Mouse (Mus musculus): ENCODE results near the gene Orc3. TPM values are rescaled to one million over a fixed set of nuclear protein-coding genes. Genes with fewer than 3 reads are reported as not detected.
A peak's percentile ranks its signal among the peaks of the same experiment; 100 is the strongest.

Orc3 gene
- polyA plus RNA-seq, 1 experiment from 2014 or later: 102 TPM

- 92% methylated on average over 4 of the region's 4 CpGs for WGBS
- Histone ChIP-seq H3K4me1 (ENCODE audit: control insufficient read depth, insufficient read depth, low read length) (no peaks in the 10 kb centered on the region), H3K36me3 (ENCODE audit: control insufficient read depth, insufficient read depth, low read length) (peaks cover 20% of the 10 kb centered on the region; the same call in 1 of the 2 replicates), H3K4me2 (ENCODE audit: low read depth, low read length) (no peak overlapping the region), H3K9ac (replicated peaks; ENCODE audit: low read depth, low read length) (no peak overlapping the region), H3K27me3 (ENCODE audit: control insufficient read depth, insufficient read depth, low read length) (no peaks in the 10 kb centered on the region), H3K9me3 (ENCODE audit: control insufficient read depth, low read length) (no peaks in the 10 kb centered on the region), H3K4me3 (ENCODE audit: low read depth, low read length) (no peak overlapping the region), H3K27ac (ENCODE audit: low read depth, low read length) (no peak overlapping the region)
- ATAC-seq (ENCODE audit: low read depth): no peak
Observed at GRCm38 (mm10) chr4:34637851-34638250, 23.1 kb upstream of the Orc3 start.

- Histone ChIP-seq H3K27ac (ENCODE audit: low read depth, low read length) (no peak overlapping the region), H3K4me3 (ENCODE audit: low read depth, low read length) (no peak overlapping the region), H3K9ac (replicated peaks; ENCODE audit: low read depth, low read length) (no peak overlapping the region), H3K4me2 (ENCODE audit: low read depth, low read length) (no peak overlapping the region), H3K4me1 (ENCODE audit: control insufficient read depth, insufficient read depth, low read length) (no peaks in the 10 kb centered on the region), H3K9me3 (ENCODE audit: control insufficient read depth, low read length) (no peaks in the 10 kb centered on the region), H3K36me3 (ENCODE audit: control insufficient read depth, insufficient read depth, low read length) (peaks cover 16% of the 10 kb centered on the region; the same call in 1 of the 2 replicates), H3K27me3 (ENCODE audit: control insufficient read depth, insufficient read depth, low read length) (no peaks in the 10 kb centered on the region)
- no peak for ATAC-seq (ENCODE audit: low read depth)
- WGBS: 93% methylated on average over 7 of the region's 7 CpGs
Observed at GRCm38 (mm10) chr4:34637386-34637785, 22.6 kb upstream of the Orc3 start.

- Histone ChIP-seq H3K27ac (ENCODE audit: low read depth, low read length) (no peak overlapping the region), H3K36me3 (ENCODE audit: control insufficient read depth, insufficient read depth, low read length) (peaks cover 11% of the 10 kb centered on the region), H3K9me3 (ENCODE audit: control insufficient read depth, low read length) (no peaks in the 10 kb centered on the region), H3K27me3 (ENCODE audit: control insufficient read depth, insufficient read depth, low read length) (no peaks in the 10 kb centered on the region), H3K4me3 (ENCODE audit: low read depth, low read length) (no peak overlapping the region), H3K4me1 (ENCODE audit: control insufficient read depth, insufficient read depth, low read length) (no peaks in the 10 kb centered on the region), H3K4me2 (ENCODE audit: low read depth, low read length) (no peak overlapping the region), H3K9ac (replicated peaks; ENCODE audit: low read depth, low read length) (no peak overlapping the region)
- no peak for ATAC-seq (ENCODE audit: low read depth)
- WGBS: 84% methylated on average over 5 of the region's 5 CpGs
Observed at GRCm38 (mm10) chr4:34636036-34636435, 21.3 kb upstream of the Orc3 start.

GRCm38 (mm10) chr4:34634129-34634528 lies 19.4 kb upstream of the Orc3 start:
- ATAC-seq (ENCODE audit: low read depth): no peak
- WGBS: 96% methylated on average over 7 of the region's 7 CpGs
- no peak overlapping the region for H3K4me2 ChIP-seq (ENCODE audit: low read depth, low read length)
- no peak overlapping the region for H3K4me3 ChIP-seq (ENCODE audit: low read depth, low read length)
- H3K9ac ChIP-seq (replicated peaks; ENCODE audit: low read depth, low read length): no peak overlapping the region
- no peaks in the 10 kb centered on the region for H3K27me3 ChIP-seq (ENCODE audit: control insufficient read depth, insufficient read depth, low read length)
- H3K27ac ChIP-seq (ENCODE audit: low read depth, low read length): no peak overlapping the region
- no peaks in the 10 kb centered on the region for H3K4me1 ChIP-seq (ENCODE audit: control insufficient read depth, insufficient read depth, low read length)
- no peaks in the 10 kb centered on the region for H3K9me3 ChIP-seq (ENCODE audit: control insufficient read depth, low read length)
- peaks cover 13% of the 10 kb centered on the region for H3K36me3 ChIP-seq (ENCODE audit: control insufficient read depth, insufficient read depth, low read length)

- WGBS: 95% methylated on average over 1 of the region's 1 CpGs
- Histone ChIP-seq H3K9ac (replicated peaks; ENCODE audit: low read depth, low read length) (no peak overlapping the region), H3K4me3 (ENCODE audit: low read depth, low read length) (no peak overlapping the region), H3K27me3 (ENCODE audit: control insufficient read depth, insufficient read depth, low read length) (no peaks in the 10 kb centered on the region), H3K4me1 (ENCODE audit: control insufficient read depth, insufficient read depth, low read length) (no peaks in the 10 kb centered on the region), H3K9me3 (ENCODE audit: control insufficient read depth, low read length) (no peaks in the 10 kb centered on the region), H3K27ac (ENCODE audit: low read depth, low read length) (no peak overlapping the region), H3K4me2 (ENCODE audit: low read depth, low read length) (no peak overlapping the region), H3K36me3 (ENCODE audit: control insufficient read depth, insufficient read depth, low read length) (peaks cover 27% of the 10 kb centered on the region)
- no peak for ATAC-seq (ENCODE audit: low read depth)
Observed at GRCm38 (mm10) chr4:34629956-34630355, 15.2 kb upstream of the Orc3 start.

- no peak overlapping the region for H3K27ac ChIP-seq (ENCODE audit: low read depth, low read length)
- H3K9ac ChIP-seq (replicated peaks; ENCODE audit: low read depth, low read length): no peak overlapping the region
- H3K4me3 ChIP-seq (ENCODE audit: low read depth, low read length): no peak overlapping the region
- no peak overlapping the region for H3K4me2 ChIP-seq (ENCODE audit: low read depth, low read length)
- no peaks in the 10 kb centered on the region for H3K27me3 ChIP-seq (ENCODE audit: control insufficient read depth, insufficient read depth, low read length)
- no peaks in the 10 kb centered on the region for H3K9me3 ChIP-seq (ENCODE audit: control insufficient read depth, low read length)
- 87% methylated on average over 6 of the region's 6 CpGs for WGBS
- ATAC-seq (ENCODE audit: low read depth): no peak
- H3K4me1 ChIP-seq (ENCODE audit: control insufficient read depth, insufficient read depth, low read length): no peaks in the 10 kb centered on the region
- peaks cover 32% of the 10 kb centered on the region for H3K36me3 ChIP-seq (ENCODE audit: control insufficient read depth, insufficient read depth, low read length)
Observed at GRCm38 (mm10) chr4:34626401-34626800, 11.7 kb upstream of the Orc3 start.

GRCm38 (mm10) chr4:34625556-34625955 lies 10.8 kb upstream of the Orc3 start:
- Histone ChIP-seq H3K27me3 (ENCODE audit: control insufficient read depth, insufficient read depth, low read length) (no peaks in the 10 kb centered on the region), H3K9me3 (ENCODE audit: control insufficient read depth, low read length) (no peaks in the 10 kb centered on the region), H3K4me2 (ENCODE audit: low read depth, low read length) (no peak overlapping the region), H3K36me3 (ENCODE audit: control insufficient read depth, insufficient read depth, low read length) (peaks cover 32% of the 10 kb centered on the region), H3K9ac (replicated peaks; ENCODE audit: low read depth, low read length) (no peak overlapping the region), H3K4me1 (ENCODE audit: control insufficient read depth, insufficient read depth, low read length) (no peaks in the 10 kb centered on the region), H3K27ac (ENCODE audit: low read depth, low read length) (no peak overlapping the region), H3K4me3 (ENCODE audit: low read depth, low read length) (no peak overlapping the region)
- 88% methylated on average over 4 of the region's 4 CpGs for WGBS
- ATAC-seq (ENCODE audit: low read depth): no peak

GRCm38 (mm10) chr4:34616146-34616545 lies 1.4 kb upstream of the Orc3 start:
- Histone ChIP-seq H3K9ac (replicated peaks; ENCODE audit: low read depth, low read length) (peak overlapping the region; percentile 78; the same call in 1 of the 2 replicates), H3K4me1 (ENCODE audit: control insufficient read depth, insufficient read depth, low read length) (peaks cover 21% of the 10 kb centered on the region), H3K36me3 (ENCODE audit: control insufficient read depth, insufficient read depth, low read length) (no peaks in the 10 kb centered on the region), H3K4me3 (ENCODE audit: low read depth, low read length) (peak overlapping the region; percentile 86), H3K27ac (ENCODE audit: low read depth, low read length) (no peak overlapping the region), H3K9me3 (ENCODE audit: control insufficient read depth, low read length) (no peaks in the 10 kb centered on the region), H3K27me3 (ENCODE audit: control insufficient read depth, insufficient read depth, low read length) (no peaks in the 10 kb centered on the region), H3K4me2 (ENCODE audit: low read depth, low read length) (peak overlapping the region; percentile 94)
- ATAC-seq (ENCODE audit: low read depth): no peak
- WGBS: 38% methylated on average over 8 of the region's 8 CpGs

GRCm38 (mm10) chr4:34615303-34615702 lies 559 bp upstream of the Orc3 start:
- H3K4me1 ChIP-seq (ENCODE audit: control insufficient read depth, insufficient read depth, low read length): peaks cover 21% of the 10 kb centered on the region

More at GRCm38 (mm10) chr4:34615303-34615702, 559 bp upstream of the Orc3 start:
- ATAC-seq (ENCODE audit: low read depth): peak; percentile 21
- H3K36me3 ChIP-seq (ENCODE audit: control insufficient read depth, insufficient read depth, low read length): no peaks in the 10 kb centered on the region
- H3K9me3 ChIP-seq (ENCODE audit: control insufficient read depth, low read length): no peaks in the 10 kb centered on the region
- H3K27me3 ChIP-seq (ENCODE audit: control insufficient read depth, insufficient read depth, low read length): no peaks in the 10 kb centered on the region
- WGBS: 4% methylated on average over 13 of the region's 13 CpGs
- peak overlapping the region; percentile 78 for H3K9ac ChIP-seq (replicated peaks; ENCODE audit: low read depth, low read length)
- peak overlapping the region; percentile 84 for H3K27ac ChIP-seq (ENCODE audit: low read depth, low read length)
- peak overlapping the region; percentile 86 for H3K4me3 ChIP-seq (ENCODE audit: low read depth, low read length)
- H3K4me2 ChIP-seq (ENCODE audit: low read depth, low read length): peak overlapping the region; percentile 94
